Mouse (Mus musculus) hindbrain, postnatal 0 days (tissue): Measurements from ENCODE around the gene F2r. TPM values are rescaled to one million over a fixed set of nuclear protein-coding genes. Genes with fewer than 3 reads are reported as not detected.

Experiments
- ATAC-seq: fragments of 200-750 bp; cut with Nextera tagmentation; 2 replicates; pipeline ENCODE4 v1.8.0; 2017; ENCODE audit warnings: mild to moderate bottlenecking, moderate TSS enrichment, moderate library complexity
- DNase-seq: peaks from one replicate; pipeline ENCODE4 v3.0.0-alpha.2; 2015; ENCODE audit warnings: low spot score
- H3K27ac ChIP-seq: fragments of 300-500 bp; sonication (generic); 2 replicates; pipeline ENCODE4 v1.5.1; 2014; ENCODE audit warnings: mild to moderate bottlenecking
- H3K27me3 ChIP-seq: fragments of 300-500 bp; sonication (generic); 2 replicates; pipeline ENCODE4 v1.6.1; 2014; ENCODE audit warnings: low read length, mixed read lengths; ENCODE audit not compliant: insufficient read depth
- H3K36me3 ChIP-seq: fragments of 300-500 bp; sonication (generic); 2 replicates; pipeline ENCODE4 v1.6.1; 2014; ENCODE audit warnings: low read length, mixed read lengths; ENCODE audit not compliant: insufficient read depth
- H3K4me1 ChIP-seq: fragments of 300-500 bp; sonication (generic); 2 replicates; pipeline ENCODE4 v1.6.1; 2014; ENCODE audit warnings: antibody characterized with exemption, low read length, mixed read lengths; ENCODE audit not compliant: insufficient read depth
- H3K4me2 ChIP-seq: fragments of 300-500 bp; sonication (generic); 2 replicates; pipeline ENCODE4 v1.6.1; 2014; ENCODE audit warnings: low read depth, mild to moderate bottlenecking, low read length, moderate library complexity, mixed read lengths
- H3K4me3 ChIP-seq: fragments of 300-500 bp; sonication (generic); 2 replicates; pipeline ENCODE4 v1.5.1; 2014; ENCODE audit warnings: low read length
- H3K9ac ChIP-seq: fragments of 300-500 bp; sonication (generic); replicated peaks from 2 replicates; pipeline ENCODE4 v1.6.1; 2014; ENCODE audit warnings: mild to moderate bottlenecking, low read length, moderate library complexity, mixed read lengths
- H3K9me3 ChIP-seq: fragments of 300-500 bp; sonication (generic); 2 replicates; pipeline ENCODE4 v1.6.1; 2016; ENCODE audit warnings: low read length, mixed read lengths
- CTCF ChIP-seq: IDR thresholded peaks from 2 replicates; pipeline ENCODE4 v1.5.1; 2016; ENCODE audit warnings: antibody characterized with exemption, control low read depth, low read depth
- WGBS: fragments of 180-500 bp; shearing (Covaris S2); extraction: QIAGEN DNeasy Blood & Tissue Kit; methylation state at CpG from one replicate; pipeline ENCODE4 v1.1.7; 2014; 5-methylcytosine and 5-hydroxymethylcytosine counted together
- polyA plus RNA-seq: library from polyadenylated mRNA; unstranded; fragments of >200 nt; fragmentation: Nextera tagmentation; extraction: Ambion mirVana; gene quantifications from 2 replicates; pipeline ENCODE4 v1.2.1, GENCODE M21; 2015
- total RNA-seq: library from RNA; depleted of rRNA; stranded (reverse); fragments of >200 nt; gene quantifications from 2 replicates; pipeline ENCODE4 v1.2.3, GENCODE M21; 2014

Gene F2r
- total and polyA plus RNA-seq, 2 experiments from 2014 or later = 34.6 to 53.0 TPM

DNA sequence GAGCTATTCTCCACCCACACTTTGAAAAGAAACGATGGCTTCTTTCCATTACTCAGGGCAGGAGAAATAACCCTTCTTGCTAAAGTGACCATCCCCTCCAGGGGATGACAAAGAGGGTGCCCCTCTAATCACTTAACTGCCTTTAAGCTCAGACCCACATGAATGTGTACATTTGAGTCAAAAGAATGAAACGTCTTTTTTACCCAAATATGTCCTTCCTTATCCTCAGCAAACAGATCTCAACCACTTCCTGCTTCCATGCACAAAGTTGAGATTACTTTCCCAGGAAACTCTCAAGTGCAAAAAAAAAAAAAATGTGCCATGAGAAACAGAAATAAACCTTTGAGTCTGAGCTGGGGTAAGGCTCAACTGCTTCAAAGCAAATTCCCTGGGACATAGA, 16.2 kb upstream of the F2r start:
- no peak for TF ChIP-seq CTCF
- no peaks in the 10 kb centered on the region; the same call in 1 of the 2 replicates for H3K36me3 ChIP-seq
- ATAC-seq (no peak), DNase-seq (no peak)
- H3K27me3 ChIP-seq = no peaks in the 10 kb centered on the region
- no peak overlapping the region for H3K4me3 ChIP-seq
- peaks cover 13% of the 10 kb centered on the region; the same call in 1 of the 2 replicates for H3K4me1 ChIP-seq
- no peak overlapping the region for H3K4me2 ChIP-seq
- H3K27ac ChIP-seq = no peak overlapping the region
- 69% methylated on average over 2 of the region's 2 CpGs for WGBS
- no peak overlapping the region for H3K9ac ChIP-seq
- H3K9me3 ChIP-seq = no peaks in the 10 kb centered on the region

DNA sequence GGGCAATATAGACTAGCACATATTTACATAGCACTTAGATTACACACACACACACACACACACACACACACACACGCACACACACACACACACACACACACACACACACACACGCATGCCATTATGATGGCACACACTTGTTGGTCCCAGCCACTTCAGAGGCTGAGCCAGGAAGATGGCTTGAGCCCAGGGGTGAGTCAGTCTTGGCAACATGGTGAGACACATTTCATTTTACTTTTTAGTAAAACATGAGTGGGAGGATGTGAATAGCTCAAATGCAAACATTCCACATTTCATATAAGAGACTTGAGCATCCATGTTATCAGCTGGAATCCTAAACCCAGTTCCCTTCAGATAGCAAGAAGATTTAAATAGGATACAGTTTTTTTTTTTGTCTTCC, 15.1 kb upstream of the F2r start:
- no peaks in the 10 kb centered on the region for H3K9me3 ChIP-seq
- TF ChIP-seq CTCF = no peak
- no peaks in the 10 kb centered on the region for H3K27me3 ChIP-seq
- no peak overlapping the region for H3K27ac ChIP-seq
- peaks cover 4% of the 10 kb centered on the region; the same call in 1 of the 2 replicates for H3K4me1 ChIP-seq
- no peak overlapping the region for H3K9ac ChIP-seq
- no peak overlapping the region for H3K4me2 ChIP-seq
- no peak for ATAC-seq
- H3K36me3 ChIP-seq = no peaks in the 10 kb centered on the region; the same call in 1 of the 2 replicates
- no peak overlapping the region for H3K4me3 ChIP-seq
- WGBS = 75% methylated on average over 2 of the region's 2 CpGs
- DNase-seq = no peak

DNA sequence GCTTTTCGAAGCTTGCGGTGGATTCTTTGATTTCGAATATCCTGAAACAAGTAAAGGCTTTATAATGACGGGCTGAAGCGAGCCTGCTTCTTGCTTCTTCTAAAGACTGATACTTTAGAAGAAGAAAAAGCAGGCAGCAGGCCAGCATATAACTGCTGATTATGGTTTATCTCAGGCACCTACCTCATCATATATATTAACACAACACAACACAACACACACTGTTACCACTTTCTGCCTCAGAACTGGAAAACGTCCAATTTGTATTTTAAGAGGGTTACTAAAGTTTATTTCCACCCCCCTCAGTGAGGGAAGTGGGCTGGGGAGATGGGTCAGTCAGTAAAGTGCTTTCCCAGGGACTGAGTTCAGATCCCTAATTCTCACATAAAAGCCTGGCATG, 13.9 kb upstream of the F2r start:
- WGBS = 94% methylated on average over 6 of the region's 6 CpGs
- no peak overlapping the region for H3K4me2 ChIP-seq
- peaks cover 4% of the 10 kb centered on the region; the same call in 1 of the 2 replicates for H3K4me1 ChIP-seq
- no peak for ATAC-seq
- no peak for TF ChIP-seq CTCF
- DNase-seq = no peak
- H3K4me3 ChIP-seq = no peak overlapping the region
- H3K27ac ChIP-seq = no peak overlapping the region
- H3K36me3 ChIP-seq = no peaks in the 10 kb centered on the region; the same call in 1 of the 2 replicates
- no peaks in the 10 kb centered on the region for H3K27me3 ChIP-seq
- no peak overlapping the region for H3K9ac ChIP-seq
- no peaks in the 10 kb centered on the region for H3K9me3 ChIP-seq

DNA sequence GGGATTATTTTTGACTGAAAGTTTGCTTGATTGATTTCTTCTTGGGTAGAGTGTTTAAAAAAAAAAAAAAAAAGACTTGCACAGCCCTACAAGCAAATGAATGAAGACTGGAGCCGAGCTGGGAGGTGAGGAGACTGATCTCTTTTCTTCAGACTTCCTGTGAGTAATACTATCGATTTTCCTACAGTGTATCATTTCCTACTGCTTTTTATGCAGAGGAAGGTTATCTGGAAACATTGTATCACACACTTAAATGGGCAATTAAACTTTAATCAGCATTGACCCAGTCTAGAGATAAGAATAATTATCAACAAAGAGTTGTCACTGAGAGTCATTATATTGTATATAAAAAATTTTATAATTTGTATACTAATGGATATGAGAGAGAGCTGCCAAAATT, 12.5 kb upstream of the F2r start:
- Histone ChIP-seq H3K4me3 (no peak overlapping the region), H3K9ac (no peak overlapping the region), H3K4me2 (no peak overlapping the region), H3K36me3 (no peaks in the 10 kb centered on the region; the same call in 1 of the 2 replicates), H3K9me3 (no peaks in the 10 kb centered on the region), H3K27me3 (no peaks in the 10 kb centered on the region), H3K4me1 (no peaks in the 10 kb centered on the region), H3K27ac (no peak overlapping the region)
- DNase-seq (no peak), ATAC-seq (no peak)
- 82% methylated on average over 2 of the region's 2 CpGs for WGBS
- no peak for TF ChIP-seq CTCF

DNA sequence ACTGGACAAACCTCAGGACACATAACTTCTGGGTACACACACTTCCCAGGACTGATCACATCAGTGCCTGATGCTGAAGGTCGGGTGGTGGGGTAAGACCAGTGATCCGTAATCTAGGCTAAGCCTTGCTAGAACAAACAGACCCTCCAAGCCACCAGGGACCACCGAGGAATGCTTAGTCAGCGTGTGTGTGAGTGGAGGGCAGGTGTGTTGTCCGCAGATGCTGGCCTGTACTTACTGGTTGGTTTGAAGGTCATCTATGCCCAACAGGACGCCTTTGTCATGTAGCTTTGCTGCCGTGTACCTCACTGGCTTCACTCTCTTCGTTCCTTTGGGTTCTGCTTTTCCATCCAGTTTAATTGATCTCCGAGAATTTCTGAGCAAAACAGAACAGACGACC, 11.5 kb upstream of the F2r start:
- ATAC-seq (no peak), DNase-seq (no peak)
- no peaks in the 10 kb centered on the region for H3K27me3 ChIP-seq
- no peak for TF ChIP-seq CTCF
- 88% methylated on average over 10 of the region's 10 CpGs for WGBS
- H3K27ac ChIP-seq = no peak overlapping the region
- no peak overlapping the region for H3K4me3 ChIP-seq
- no peaks in the 10 kb centered on the region for H3K9me3 ChIP-seq
- H3K9ac ChIP-seq = no peak overlapping the region
- H3K36me3 ChIP-seq = no peaks in the 10 kb centered on the region; the same call in 1 of the 2 replicates
- H3K4me2 ChIP-seq = no peak overlapping the region
- no peaks in the 10 kb centered on the region for H3K4me1 ChIP-seq

DNA sequence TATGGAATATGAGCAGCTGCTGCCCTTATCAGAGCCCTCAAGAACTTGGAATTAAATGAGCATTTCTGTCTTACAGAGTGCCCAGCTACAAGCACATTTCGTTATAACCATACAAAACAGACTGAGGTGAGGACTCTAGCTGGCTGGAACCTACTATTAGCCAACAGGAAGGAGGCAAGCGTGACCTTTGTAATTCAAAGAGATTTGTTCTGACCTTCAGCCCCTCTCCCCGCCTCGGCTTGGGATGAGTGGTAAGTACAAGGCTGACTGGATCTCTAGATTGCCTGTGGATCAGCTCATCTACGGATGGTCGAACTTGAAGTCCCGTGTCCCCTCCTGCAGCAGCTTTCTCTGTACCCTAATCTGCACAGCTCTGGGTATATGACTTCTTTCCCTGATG, 8.4 kb upstream of the F2r start:
- Histone ChIP-seq H3K4me3 (no peak overlapping the region), H3K9ac (no peak overlapping the region), H3K9me3 (no peaks in the 10 kb centered on the region), H3K4me2 (no peak overlapping the region), H3K27me3 (no peaks in the 10 kb centered on the region), H3K27ac (no peak overlapping the region), H3K4me1 (no peaks in the 10 kb centered on the region), H3K36me3 (no peaks in the 10 kb centered on the region; the same call in 1 of the 2 replicates)
- ATAC-seq (no peak), DNase-seq (no peak)
- TF ChIP-seq CTCF = no peak
- WGBS = 82% methylated on average over 7 of the region's 7 CpGs

DNA sequence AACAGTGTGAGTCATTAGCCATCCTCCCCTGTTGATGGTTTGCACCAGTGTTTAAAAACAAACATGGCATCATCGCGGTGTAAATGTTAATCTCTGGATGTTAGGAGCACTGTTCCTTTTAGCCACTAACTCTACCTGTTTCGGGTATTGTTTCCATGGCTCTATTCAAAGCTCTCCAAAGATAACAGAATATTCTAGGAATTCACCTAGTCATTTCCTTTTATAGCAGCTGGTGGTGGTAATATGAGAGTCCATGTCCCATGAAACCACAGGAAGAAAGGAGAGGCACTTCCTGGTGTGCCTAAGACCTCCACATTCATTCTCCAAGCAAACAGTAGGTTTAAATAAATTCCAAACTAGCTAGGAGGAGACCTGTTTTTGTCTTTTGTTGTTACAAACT, 4.8 kb upstream of the F2r start:
- 67% methylated on average over 3 of the region's 3 CpGs for WGBS
- no peaks in the 10 kb centered on the region for H3K36me3 ChIP-seq
- H3K4me2 ChIP-seq = no peak overlapping the region
- ATAC-seq = no peak
- H3K27me3 ChIP-seq = no peaks in the 10 kb centered on the region
- no peak for DNase-seq
- H3K9me3 ChIP-seq = no peaks in the 10 kb centered on the region
- H3K9ac ChIP-seq = no peak overlapping the region
- no peak overlapping the region for H3K27ac ChIP-seq
- no peak for TF ChIP-seq CTCF
- no peaks in the 10 kb centered on the region for H3K4me1 ChIP-seq
- no peak overlapping the region for H3K4me3 ChIP-seq
